Mouse (Mus musculus): ENCODE data around the gene Olfr1220.

- TF ChIP-seq POLR2A (IDR thresholded peaks at IDR 0.05; ENCODE audit: borderline replicate concordance, insufficient read depth, low read length) = no peak
- TF ChIP-seq CTCF (IDR thresholded peaks at IDR 0.05; ENCODE audit: borderline replicate concordance, insufficient read depth, low read depth, low read length) = no peak
These were observed 984 bp downstream of the Olfr1220 start for GRCm38 (mm10) chr2:89105651-89106050.
